Mouse (Mus musculus) MEL (cell line): ENCODE results near the gene Cyp2c70.

Experiments used
- CHD1 ChIP-seq: IDR thresholded peaks from 2 replicates; pipeline ENCODE4 v1.6.1; 2012; ENCODE audit warnings: low read depth, mild to moderate bottlenecking, inconsistent platforms, low read length, improper control_type of control experiment
- CHD2 ChIP-seq: IDR thresholded peaks from 2 replicates; pipeline ENCODE4 v1.6.1; 2011; ENCODE audit warnings: low read length, improper control_type of control experiment
- EP300 ChIP-seq, 2 experiments: IDR thresholded peaks; 2 replicates each; pipeline ENCODE4 v1.6.1; 2011; ENCODE audit warnings: improper control_type of control experiment in 2 of 2, low read length in 2 of 2, low read depth in 1 of 2, mild to moderate bottlenecking in 1 of 2
- JUND ChIP-seq: IDR thresholded peaks from 2 replicates; pipeline ENCODE4 v1.6.1; 2011; ENCODE audit warnings: low read depth, mild to moderate bottlenecking, improper control_type of control experiment, low read length
- MAFK ChIP-seq: IDR thresholded peaks from 2 replicates; pipeline ENCODE4 v1.6.1; 2011; ENCODE audit warnings: low read depth, mild to moderate bottlenecking, low read length, improper control_type of control experiment, borderline replicate concordance
- POLR2A ChIP-seq, 2 experiments: IDR thresholded peaks; 2 replicates each; pipeline ENCODE4 v1.6.1; 2011 to 2012; ENCODE audit warnings: low read length in 2 of 2, mild to moderate bottlenecking in 2 of 2, control low read depth in 1 of 2, improper control_type of control experiment in 1 of 2, low read depth in 1 of 2, moderate library complexity in 1 of 2; ENCODE audit not compliant: control insufficient read depth in 1 of 2, insufficient read depth in 1 of 2, poor library complexity in 1 of 2
- SIN3A ChIP-seq: IDR thresholded peaks from 2 replicates; pipeline ENCODE4 v1.6.1; 2012; ENCODE audit warnings: low read length, improper control_type of control experiment, inconsistent platforms
- ZNF384 ChIP-seq: IDR thresholded peaks from 2 replicates; pipeline ENCODE4 v1.6.1; 2012; ENCODE audit warnings: low read depth, mild to moderate bottlenecking, inconsistent platforms, low read length, improper control_type of control experiment

DNA sequence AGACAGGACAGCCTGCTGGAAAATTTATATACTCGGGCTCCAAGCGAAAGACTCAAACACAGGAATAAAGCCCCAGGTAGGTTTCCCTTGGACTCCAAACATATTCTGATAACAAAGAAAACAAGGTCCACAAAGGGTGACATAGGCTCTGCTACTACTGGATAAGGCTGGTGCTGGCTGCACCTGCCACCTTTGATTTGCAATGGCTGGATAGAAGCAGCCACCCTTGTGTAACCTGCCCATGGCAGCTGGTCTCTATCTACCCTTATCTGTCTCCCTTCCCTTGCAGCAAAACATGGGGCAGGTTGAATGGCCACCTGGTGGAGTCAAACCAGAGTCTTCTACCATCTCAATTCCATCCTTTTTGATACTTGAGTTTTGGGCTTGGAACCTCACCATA lies 45.4 kb upstream of the Cyp2c70 start:
- no peak for TF ChIP-seq ZNF384
- TF ChIP-seq POLR2A (IDR thresholded peaks at IDR 0.05; ENCODE audit: control insufficient read depth in 1 of 2, insufficient read depth in 1 of 2, low read depth in 1 of 2, low read length in 2 of 2, poor library complexity in 1 of 2), result no peak
- no peak for TF ChIP-seq JUND
- no peak for TF ChIP-seq EP300 (IDR thresholded peaks at IDR 0.05; ENCODE audit: low read depth in 1 of 2, low read length in 2 of 2)
- no peak for TF ChIP-seq CHD1
- TF ChIP-seq CHD2, result no peak
- TF ChIP-seq SIN3A, result no peak
- no peak for TF ChIP-seq MAFK
